Mouse (Mus musculus): ENCODE data around the gene Dek. TPM values are rescaled to one million over a fixed set of nuclear protein-coding genes. Genes with fewer than 3 reads are reported as not detected.

Dek gene
- polyA plus RNA-seq, 1 experiment from 2014 or later, result 200 TPM

GRCm38 (mm10) chr13:47122537-47123430, 16.8 kb upstream of the Dek start, which contains the start of gene Rnf144b:
Rnf144b (plus strand) TSS chr13:47122656.
- ATAC-seq (replicated peaks; ENCODE audit: insufficient number of reproducible peaks, low FRiP score, low TSS enrichment), result no peak
- Histone ChIP-seq H3K4me1 (ENCODE audit: control insufficient read depth, insufficient read depth, low read length) (peaks cover 15% of the 10 kb centered on the region), H3K36me3 (ENCODE audit: control insufficient read depth, insufficient read depth, low read length) (no peaks in the 10 kb centered on the region), H3K27me3 (ENCODE audit: control insufficient read depth, insufficient read depth, low read length) (peaks cover 7% of the 10 kb centered on the region; the same call in 1 of the 2 replicates), H3K27ac (ENCODE audit: low read depth, low read length) (no peak within 1 kb of the TSS), H3K9me3 (replicated peaks; ENCODE audit: control insufficient read depth, low read length) (no peaks in the 10 kb centered on the region), H3K9ac (ENCODE audit: low read depth, low read length) (peak within 1 kb of the TSS; percentile 74), H3K4me3 (ENCODE audit: low read depth, low read length) (peak within 1 kb of the TSS; percentile 49), H3K4me2 (peak within 1 kb of the TSS; percentile 87)
- WGBS (ENCODE audit: insufficient replicate concordance), result 2% methylated on average over 55 of the region's 55 CpGs

- WGBS (ENCODE audit: insufficient replicate concordance), result 43% methylated on average over 12 of the region's 12 CpGs
Observed at GRCm38 (mm10) chr13:47121333-47121889, 15.4 kb upstream of the Dek start.

GRCm38 (mm10) chr13:47116000-47116399, 10.0 kb upstream of the Dek start:
- no peak overlapping the region for H3K9ac ChIP-seq (ENCODE audit: low read depth, low read length)
- H3K4me1 ChIP-seq (ENCODE audit: control insufficient read depth, insufficient read depth, low read length), result peaks cover 12% of the 10 kb centered on the region
- ATAC-seq (replicated peaks; ENCODE audit: insufficient number of reproducible peaks, low FRiP score, low TSS enrichment), result no peak
- 70% methylated on average over 3 of the region's 3 CpGs for WGBS (ENCODE audit: insufficient replicate concordance)
- H3K36me3 ChIP-seq (ENCODE audit: control insufficient read depth, insufficient read depth, low read length), result no peaks in the 10 kb centered on the region
- no peak overlapping the region for H3K4me2 ChIP-seq
- no peak overlapping the region for H3K27ac ChIP-seq (ENCODE audit: low read depth, low read length)
- H3K9me3 ChIP-seq (replicated peaks; ENCODE audit: control insufficient read depth, low read length), result no peaks in the 10 kb centered on the region
- H3K4me3 ChIP-seq (ENCODE audit: low read depth, low read length), result no peak overlapping the region
- no peaks in the 10 kb centered on the region for H3K27me3 ChIP-seq (ENCODE audit: control insufficient read depth, insufficient read depth, low read length)

More at GRCm38 (mm10) chr13:47121333-47121889, 15.4 kb upstream of the Dek start:
- Histone ChIP-seq H3K27me3 (ENCODE audit: control insufficient read depth, insufficient read depth, low read length) (peaks cover 7% of the 10 kb centered on the region; the same call in 1 of the 2 replicates), H3K9me3 (replicated peaks; ENCODE audit: control insufficient read depth, low read length) (no peaks in the 10 kb centered on the region), H3K4me2 (peak overlapping the region; percentile 87), H3K36me3 (ENCODE audit: control insufficient read depth, insufficient read depth, low read length) (no peaks in the 10 kb centered on the region), H3K4me3 (ENCODE audit: low read depth, low read length) (peak overlapping the region; percentile 49; the same call in 1 of the 2 replicates), H3K27ac (ENCODE audit: low read depth, low read length) (no peak overlapping the region), H3K9ac (ENCODE audit: low read depth, low read length) (no peak overlapping the region), H3K4me1 (ENCODE audit: control insufficient read depth, insufficient read depth, low read length) (peaks cover 15% of the 10 kb centered on the region)
- ATAC-seq (replicated peaks; ENCODE audit: insufficient number of reproducible peaks, low FRiP score, low TSS enrichment), result no peak

GRCm38 (mm10) chr13:47112924-47113323, 6.9 kb upstream of the Dek start:
- H3K4me1 ChIP-seq (ENCODE audit: control insufficient read depth, insufficient read depth, low read length), result peaks cover 15% of the 10 kb centered on the region
- H3K9ac ChIP-seq (ENCODE audit: low read depth, low read length), result no peak overlapping the region
- H3K27me3 ChIP-seq (ENCODE audit: control insufficient read depth, insufficient read depth, low read length), result no peaks in the 10 kb centered on the region
- WGBS (ENCODE audit: insufficient replicate concordance), result 33% methylated on average over 3 of the region's 3 CpGs
- H3K4me2 ChIP-seq, result no peak overlapping the region
- ATAC-seq (replicated peaks; ENCODE audit: insufficient number of reproducible peaks, low FRiP score, low TSS enrichment), result no peak
- no peaks in the 10 kb centered on the region for H3K9me3 ChIP-seq (replicated peaks; ENCODE audit: control insufficient read depth, low read length)
- H3K36me3 ChIP-seq (ENCODE audit: control insufficient read depth, insufficient read depth, low read length), result no peaks in the 10 kb centered on the region
- H3K4me3 ChIP-seq (ENCODE audit: low read depth, low read length), result no peak overlapping the region
- H3K27ac ChIP-seq (ENCODE audit: low read depth, low read length), result no peak overlapping the region

- ATAC-seq (replicated peaks; ENCODE audit: insufficient number of reproducible peaks, low FRiP score, low TSS enrichment), result no peak
- H3K4me1 ChIP-seq (ENCODE audit: control insufficient read depth, insufficient read depth, low read length), result peaks cover 15% of the 10 kb centered on the region
- no peak overlapping the region for H3K4me2 ChIP-seq
- no peaks in the 10 kb centered on the region for H3K9me3 ChIP-seq (replicated peaks; ENCODE audit: control insufficient read depth, low read length)
- H3K9ac ChIP-seq (ENCODE audit: low read depth, low read length), result no peak overlapping the region
- H3K36me3 ChIP-seq (ENCODE audit: control insufficient read depth, insufficient read depth, low read length), result no peaks in the 10 kb centered on the region
- H3K27ac ChIP-seq (ENCODE audit: low read depth, low read length), result no peak overlapping the region
- 82% methylated on average over 3 of the region's 3 CpGs for WGBS (ENCODE audit: insufficient replicate concordance)
- H3K4me3 ChIP-seq (ENCODE audit: low read depth, low read length), result no peak overlapping the region
- H3K27me3 ChIP-seq (ENCODE audit: control insufficient read depth, insufficient read depth, low read length), result no peaks in the 10 kb centered on the region
Observed at GRCm38 (mm10) chr13:47112056-47112455, 6.1 kb upstream of the Dek start.

- Histone ChIP-seq H3K9me3 (replicated peaks; ENCODE audit: control insufficient read depth, low read length) (no peaks in the 10 kb centered on the region), H3K27ac (ENCODE audit: low read depth, low read length) (no peak overlapping the region), H3K4me3 (ENCODE audit: low read depth, low read length) (no peak overlapping the region), H3K36me3 (ENCODE audit: control insufficient read depth, insufficient read depth, low read length) (no peaks in the 10 kb centered on the region), H3K4me2 (no peak overlapping the region), H3K27me3 (ENCODE audit: control insufficient read depth, insufficient read depth, low read length) (no peaks in the 10 kb centered on the region), H3K9ac (ENCODE audit: low read depth, low read length) (no peak overlapping the region), H3K4me1 (ENCODE audit: control insufficient read depth, insufficient read depth, low read length) (peaks cover 15% of the 10 kb centered on the region)
- 74% methylated on average over 3 of the region's 3 CpGs for WGBS (ENCODE audit: insufficient replicate concordance)
- ATAC-seq (replicated peaks; ENCODE audit: insufficient number of reproducible peaks, low FRiP score, low TSS enrichment), result no peak
Observed at GRCm38 (mm10) chr13:47111185-47111584, 5.2 kb upstream of the Dek start.

GRCm38 (mm10) chr13:47109239-47109638, 3.2 kb upstream of the Dek start:
- peak; percentile 64 for ATAC-seq (replicated peaks; ENCODE audit: insufficient number of reproducible peaks, low FRiP score, low TSS enrichment)
- no peaks in the 10 kb centered on the region for H3K9me3 ChIP-seq (replicated peaks; ENCODE audit: control insufficient read depth, low read length)
- H3K4me1 ChIP-seq (ENCODE audit: control insufficient read depth, insufficient read depth, low read length), result peaks cover 16% of the 10 kb centered on the region
- 44% methylated on average over 2 of the region's 2 CpGs for WGBS (ENCODE audit: insufficient replicate concordance)
- no peak overlapping the region for H3K9ac ChIP-seq (ENCODE audit: low read depth, low read length)
- peak overlapping the region; percentile 7 for H3K4me2 ChIP-seq
- H3K27me3 ChIP-seq (ENCODE audit: control insufficient read depth, insufficient read depth, low read length), result no peaks in the 10 kb centered on the region
- no peak overlapping the region for H3K4me3 ChIP-seq (ENCODE audit: low read depth, low read length)
- H3K27ac ChIP-seq (ENCODE audit: low read depth, low read length), result no peak overlapping the region
- H3K36me3 ChIP-seq (ENCODE audit: control insufficient read depth, insufficient read depth, low read length), result no peaks in the 10 kb centered on the region

- Histone ChIP-seq H3K4me3 (ENCODE audit: low read depth, low read length) (peak overlapping the region; percentile 92), H3K9ac (ENCODE audit: low read depth, low read length) (peak overlapping the region; percentile 98), H3K9me3 (replicated peaks; ENCODE audit: control insufficient read depth, low read length) (no peaks in the 10 kb centered on the region), H3K27me3 (ENCODE audit: control insufficient read depth, insufficient read depth, low read length) (no peaks in the 10 kb centered on the region), H3K36me3 (ENCODE audit: control insufficient read depth, insufficient read depth, low read length) (peaks cover 7% of the 10 kb centered on the region), H3K4me2 (peak overlapping the region; percentile 76), H3K4me1 (ENCODE audit: control insufficient read depth, insufficient read depth, low read length) (peaks cover 16% of the 10 kb centered on the region), H3K27ac (ENCODE audit: low read depth, low read length) (peak overlapping the region; percentile 98)
- ATAC-seq (replicated peaks; ENCODE audit: insufficient number of reproducible peaks, low FRiP score, low TSS enrichment), result no peak
- WGBS (ENCODE audit: insufficient replicate concordance), result 0% methylated on average over 20 of the region's 20 CpGs
Observed at GRCm38 (mm10) chr13:47106580-47106888, 533 bp upstream of the Dek start.
